Mouse (Mus musculus): ENCODE data around the gene Olfr49. TPM values are rescaled to one million over a fixed set of nuclear protein-coding genes. Genes with fewer than 3 reads are reported as not detected.

Olfr49 gene
- polyA plus RNA-seq (2015; fragmentation: Nextera tagmentation; extraction: Ambion mirVana): 0.02 and 0.16 TPM in 2 replicates

GRCm38 (mm10) chr14:54284839-54285238, at the start of gene Olfr49:
Olfr49 (minus strand) TSS chr14:54284939.
- no peak within 1 kb of the TSS for H3K9ac ChIP-seq (ENCODE audit: low read length)
- no peak for DNase-seq (ENCODE audit: low spot score)
- no peak within 1 kb of the TSS for H3K4me3 ChIP-seq (ENCODE audit: low read depth, low read length)
- H3K4me2 ChIP-seq (replicated peaks; ENCODE audit: low read depth): no peak within 1 kb of the TSS
- TF ChIP-seq EP300 (optimal IDR thresholded peaks at IDR 0.05): no peak
- TF ChIP-seq CTCF (IDR thresholded peaks at IDR 0.05; ENCODE audit: low read depth): no peak
- H3K27me3 ChIP-seq (ENCODE audit: control insufficient read depth, insufficient read depth, low read length): no peaks in the 10 kb centered on the region
- ATAC-seq (ENCODE audit: low FRiP score, low TSS enrichment): no peak
- WGBS: 63% methylated on average over 1 of the region's 1 CpGs
- H3K9me3 ChIP-seq (ENCODE audit: control insufficient read depth, low read length): no peaks in the 10 kb centered on the region
- H3K4me1 ChIP-seq (replicated peaks; ENCODE audit: control insufficient read depth, insufficient read depth): no peaks in the 10 kb centered on the region
- H3K27ac ChIP-seq (replicated peaks): no peak within 1 kb of the TSS
- no peaks in the 10 kb centered on the region for H3K36me3 ChIP-seq (ENCODE audit: control insufficient read depth, insufficient read depth, low read length)

GRCm38 (mm10) chr14:54333452-54334189, 48.9 kb upstream of the Olfr49 start:
- Histone ChIP-seq H3K9me3 (ENCODE audit: control insufficient read depth, low read length) (no peaks in the 10 kb centered on the region), H3K36me3 (ENCODE audit: control insufficient read depth, insufficient read depth, low read length) (no peaks in the 10 kb centered on the region), H3K27me3 (ENCODE audit: control insufficient read depth, insufficient read depth, low read length) (no peaks in the 10 kb centered on the region), H3K27ac (replicated peaks) (no peak overlapping the region), H3K4me2 (replicated peaks; ENCODE audit: low read depth) (no peak overlapping the region), H3K9ac (ENCODE audit: low read length) (no peak overlapping the region), H3K4me3 (ENCODE audit: low read depth, low read length) (no peak overlapping the region), H3K4me1 (replicated peaks; ENCODE audit: control insufficient read depth, insufficient read depth) (no peaks in the 10 kb centered on the region)
- peak; percentile 55 for DNase-seq (ENCODE audit: low spot score)
- 48% methylated on average over 8 of the region's 8 CpGs for WGBS
- no peak for ATAC-seq (ENCODE audit: low FRiP score, low TSS enrichment)
- TF ChIP-seq CTCF (IDR thresholded peaks at IDR 0.05; ENCODE audit: low read depth) (no peak), EP300 (optimal IDR thresholded peaks at IDR 0.05) (no peak)

- ATAC-seq (ENCODE audit: low FRiP score, low TSS enrichment) (no peak), DNase-seq (ENCODE audit: low spot score) (no peak)
- Histone ChIP-seq H3K4me1 (replicated peaks; ENCODE audit: control insufficient read depth, insufficient read depth) (no peaks in the 10 kb centered on the region), H3K27me3 (ENCODE audit: control insufficient read depth, insufficient read depth, low read length) (no peaks in the 10 kb centered on the region), H3K9ac (ENCODE audit: low read length) (no peak overlapping the region), H3K9me3 (ENCODE audit: control insufficient read depth, low read length) (no peaks in the 10 kb centered on the region), H3K36me3 (ENCODE audit: control insufficient read depth, insufficient read depth, low read length) (no peaks in the 10 kb centered on the region), H3K4me3 (ENCODE audit: low read depth, low read length) (no peak overlapping the region), H3K4me2 (replicated peaks; ENCODE audit: low read depth) (no peak overlapping the region), H3K27ac (replicated peaks) (no peak overlapping the region)
- WGBS: 75% methylated on average over 5 of the region's 5 CpGs
- TF ChIP-seq CTCF (IDR thresholded peaks at IDR 0.05; ENCODE audit: low read depth) (no peak), EP300 (optimal IDR thresholded peaks at IDR 0.05) (no peak)
These were observed 47.7 kb upstream of the Olfr49 start for GRCm38 (mm10) chr14:54332176-54333074.

- no peaks in the 10 kb centered on the region for H3K9me3 ChIP-seq (ENCODE audit: control insufficient read depth, low read length)
- DNase-seq (ENCODE audit: low spot score): no peak
- no peak overlapping the region for H3K4me3 ChIP-seq (ENCODE audit: low read depth, low read length)
- H3K27me3 ChIP-seq (ENCODE audit: control insufficient read depth, insufficient read depth, low read length): no peaks in the 10 kb centered on the region
- WGBS: 57% methylated on average over 1 of the region's 1 CpGs
- no peaks in the 10 kb centered on the region for H3K4me1 ChIP-seq (replicated peaks; ENCODE audit: control insufficient read depth, insufficient read depth)
- peak; percentile 61; the same call in 1 of the 2 replicates for ATAC-seq (ENCODE audit: low FRiP score, low TSS enrichment)
- TF ChIP-seq CTCF (IDR thresholded peaks at IDR 0.05; ENCODE audit: low read depth): no peak
- TF ChIP-seq EP300 (optimal IDR thresholded peaks at IDR 0.05): no peak
- H3K9ac ChIP-seq (ENCODE audit: low read length): no peak overlapping the region
- H3K36me3 ChIP-seq (ENCODE audit: control insufficient read depth, insufficient read depth, low read length): no peaks in the 10 kb centered on the region
- no peak overlapping the region for H3K27ac ChIP-seq (replicated peaks)
- H3K4me2 ChIP-seq (replicated peaks; ENCODE audit: low read depth): no peak overlapping the region
These were observed 46.4 kb upstream of the Olfr49 start for GRCm38 (mm10) chr14:54331178-54331577.

GRCm38 (mm10) chr14:54329201-54329600, 44.5 kb upstream of the Olfr49 start:
- H3K27ac ChIP-seq (replicated peaks): no peak overlapping the region
- no peaks in the 10 kb centered on the region for H3K36me3 ChIP-seq (ENCODE audit: control insufficient read depth, insufficient read depth, low read length)
- no peak overlapping the region for H3K4me3 ChIP-seq (ENCODE audit: low read depth, low read length)
- H3K27me3 ChIP-seq (ENCODE audit: control insufficient read depth, insufficient read depth, low read length): no peaks in the 10 kb centered on the region
- ATAC-seq (ENCODE audit: low FRiP score, low TSS enrichment): no peak
- TF ChIP-seq EP300 (optimal IDR thresholded peaks at IDR 0.05) (no peak), CTCF (IDR thresholded peaks at IDR 0.05; ENCODE audit: low read depth) (no peak)
- H3K4me1 ChIP-seq (replicated peaks; ENCODE audit: control insufficient read depth, insufficient read depth): no peaks in the 10 kb centered on the region
- 27% methylated on average over 9 of the region's 9 CpGs for WGBS
- DNase-seq (ENCODE audit: low spot score): no peak
- H3K9ac ChIP-seq (ENCODE audit: low read length): no peak overlapping the region
- no peak overlapping the region for H3K4me2 ChIP-seq (replicated peaks; ENCODE audit: low read depth)
- H3K9me3 ChIP-seq (ENCODE audit: control insufficient read depth, low read length): no peaks in the 10 kb centered on the region

All from stomach, postnatal 0 days (tissue).